Mouse (Mus musculus): Measurements from ENCODE around the gene Zcchc7. TPM values are rescaled to one million over a fixed set of nuclear protein-coding genes. Genes with fewer than 3 reads are reported as not detected.

Gene Zcchc7
- polyA plus RNA-seq (2016; fragmentation: Nextera tagmentation; extraction: Ambion mirVana) = 22.9 and 23.7 TPM in 2 replicates

DNA sequence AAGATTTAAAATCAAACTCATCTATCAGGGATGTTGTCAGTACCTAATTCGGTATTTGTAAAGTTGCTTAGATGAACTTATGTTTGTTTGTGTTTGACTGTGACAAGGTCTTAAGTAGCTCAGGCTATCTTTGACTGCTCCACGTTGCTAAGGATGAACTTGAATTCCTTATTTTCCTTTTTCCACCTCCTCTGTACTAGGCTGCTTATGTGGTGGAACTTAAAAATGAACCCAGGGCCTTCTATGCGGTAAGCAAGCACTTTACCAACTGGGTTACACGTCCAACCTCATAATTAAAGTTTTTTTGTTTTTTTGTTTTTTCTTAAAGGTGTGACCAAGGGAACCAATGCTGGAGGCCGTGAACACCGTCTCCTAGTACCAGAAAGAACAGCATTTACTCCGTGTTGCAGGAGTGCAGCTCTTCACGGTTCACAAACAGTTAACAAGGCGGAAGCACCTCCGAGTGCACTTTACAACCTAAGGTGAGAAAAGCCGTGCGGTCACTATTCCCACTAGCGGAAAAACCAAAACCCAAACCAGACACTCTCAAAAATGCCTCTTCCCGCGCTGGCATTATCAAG lies at the start of gene Zcchc7:
TSS of gene Zcchc7 (plus strand) at position 325 of the 581 bp plus-strand sequence.
- 6% methylated on average over 15 of the region's 15 CpGs for WGBS
- H3K36me3 ChIP-seq = no peaks in the 10 kb centered on the region
- no peak for DNase-seq (ENCODE audit: low spot score)

DNA sequence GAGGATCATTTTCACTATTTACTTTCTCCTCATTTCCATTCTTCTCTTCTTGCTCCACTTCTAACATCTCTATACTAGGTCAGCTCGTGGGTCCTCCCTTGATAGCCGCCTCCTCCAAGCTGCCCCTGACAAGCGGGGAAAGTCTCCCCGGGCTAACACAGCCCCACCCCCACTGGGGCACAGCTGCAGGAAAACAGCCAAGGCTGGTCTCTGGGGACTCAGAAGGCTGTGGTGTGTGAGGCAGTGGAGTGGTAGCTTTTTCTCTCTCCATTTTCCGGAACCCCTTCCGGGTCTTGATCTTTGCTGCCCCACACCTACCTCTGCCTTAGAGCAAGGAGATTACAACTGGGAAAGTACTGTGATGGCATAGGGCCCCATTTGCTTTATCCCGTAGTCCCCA lies 49.7 kb upstream of the Zcchc7 start:
- no peak overlapping the region for H3K27ac ChIP-seq

More for the DNA sequence above, at the start of gene Zcchc7:
- no peaks in the 10 kb centered on the region for H3K27me3 ChIP-seq (ENCODE audit: insufficient read depth, poor library complexity, severe bottlenecking)
- H3K4me3 ChIP-seq = peak within 1 kb of the TSS; percentile 96
- H3K9me3 ChIP-seq = no peaks in the 10 kb centered on the region
- H3K4me1 ChIP-seq = peaks cover 6% of the 10 kb centered on the region; the same call in 1 of the 2 replicates
- H3K27ac ChIP-seq = peak within 1 kb of the TSS; percentile 93

DNA sequence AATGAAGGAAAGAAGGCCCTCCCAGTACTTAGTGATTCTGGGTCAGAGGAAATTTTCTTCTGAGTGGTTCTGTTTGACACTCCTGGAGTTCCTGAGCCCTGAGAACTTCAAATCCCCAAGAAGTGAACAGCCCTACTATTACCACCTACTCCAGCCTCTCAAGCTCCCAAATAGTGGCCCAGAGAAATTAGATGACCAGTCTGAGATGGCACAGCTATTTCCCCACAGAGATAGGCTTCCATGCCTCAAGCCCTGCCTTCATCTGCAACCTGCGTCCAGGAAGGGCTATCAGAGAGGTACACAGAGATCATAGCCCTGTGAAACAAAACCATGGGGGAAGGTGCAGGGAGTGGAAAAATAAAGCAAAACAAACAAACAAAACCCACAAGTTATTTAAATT lies 48.8 kb upstream of the Zcchc7 start:
- Histone ChIP-seq H3K36me3 (no peaks in the 10 kb centered on the region), H3K4me1 (peaks cover 19% of the 10 kb centered on the region), H3K4me3 (no peak overlapping the region), H3K27me3 (ENCODE audit: insufficient read depth, poor library complexity, severe bottlenecking) (peaks cover 100% of the 10 kb centered on the region), H3K9me3 (no peaks in the 10 kb centered on the region), H3K27ac (no peak overlapping the region)
- no peak for DNase-seq (ENCODE audit: low spot score)
- WGBS = 31% methylated on average over 1 of the region's 1 CpGs

More for the DNA sequence above, 49.7 kb upstream of the Zcchc7 start:
- DNase-seq (ENCODE audit: low spot score) = no peak
- 2% methylated on average over 7 of the region's 7 CpGs for WGBS
- H3K4me1 ChIP-seq = peaks cover 19% of the 10 kb centered on the region
- no peak overlapping the region for H3K4me3 ChIP-seq
- no peaks in the 10 kb centered on the region for H3K36me3 ChIP-seq
- peaks cover 100% of the 10 kb centered on the region for H3K27me3 ChIP-seq (ENCODE audit: insufficient read depth, poor library complexity, severe bottlenecking)
- H3K9me3 ChIP-seq = no peaks in the 10 kb centered on the region

DNA sequence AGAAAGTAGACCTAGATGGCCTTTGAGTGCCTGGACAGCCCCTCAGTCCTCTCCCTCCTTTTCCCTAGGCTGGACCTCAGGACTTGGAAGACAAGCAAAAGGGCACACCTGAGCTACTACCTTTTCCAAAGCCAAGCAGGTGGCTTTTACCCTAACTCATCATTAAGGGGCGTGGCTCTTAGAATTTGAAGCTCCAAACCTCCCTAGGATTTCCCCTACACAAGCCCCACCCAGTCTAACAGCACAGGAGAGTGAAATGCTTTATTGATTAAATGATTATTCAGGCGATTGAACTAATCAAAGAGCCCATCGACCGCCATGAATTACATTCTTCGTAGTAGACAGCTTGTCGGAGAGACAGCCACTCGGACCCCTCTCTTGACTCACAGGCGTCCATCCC lies 47.4 kb upstream of the Zcchc7 start:
- WGBS = 46% methylated on average over 8 of the region's 8 CpGs
- Histone ChIP-seq H3K4me1 (peaks cover 22% of the 10 kb centered on the region), H3K27ac (no peak overlapping the region), H3K36me3 (no peaks in the 10 kb centered on the region), H3K9me3 (no peaks in the 10 kb centered on the region), H3K4me3 (no peak overlapping the region), H3K27me3 (ENCODE audit: insufficient read depth, poor library complexity, severe bottlenecking) (peaks cover 100% of the 10 kb centered on the region)
- DNase-seq (ENCODE audit: low spot score) = no peak

DNA sequence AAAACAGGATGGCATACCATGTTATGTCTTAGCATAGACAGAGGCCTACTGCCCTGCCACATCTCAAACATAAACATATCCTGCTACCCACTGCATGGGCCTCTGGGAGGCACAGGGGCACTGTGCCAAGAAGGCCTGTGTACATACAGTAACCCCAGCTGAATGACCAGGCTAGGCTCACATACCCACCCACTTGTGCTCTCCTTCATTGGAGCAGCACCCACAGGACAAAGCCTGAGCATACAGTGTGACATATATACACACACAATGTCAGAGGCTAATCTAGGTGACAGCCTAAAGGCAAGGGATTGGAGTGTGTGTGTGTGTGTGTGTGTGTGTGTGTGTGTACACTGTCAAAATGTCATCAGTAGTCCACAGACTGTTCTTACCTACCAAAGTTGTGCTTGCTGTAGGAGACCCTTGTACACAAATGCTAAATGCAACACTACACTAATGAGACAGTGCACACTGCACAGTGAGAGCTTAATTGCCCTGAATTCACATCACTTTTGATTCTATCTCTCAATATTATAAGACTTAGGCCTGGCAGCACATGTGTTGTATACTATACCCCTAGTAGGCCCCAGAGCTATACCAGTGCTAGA lies 46.5 kb upstream of the Zcchc7 start:
- H3K27me3 ChIP-seq (ENCODE audit: insufficient read depth, poor library complexity, severe bottlenecking) = peaks cover 100% of the 10 kb centered on the region
- H3K27ac ChIP-seq = no peak overlapping the region
- no peak for DNase-seq (ENCODE audit: low spot score)
- peaks cover 22% of the 10 kb centered on the region for H3K4me1 ChIP-seq
- no peaks in the 10 kb centered on the region for H3K9me3 ChIP-seq
- H3K4me3 ChIP-seq = no peak overlapping the region
- no peaks in the 10 kb centered on the region for H3K36me3 ChIP-seq

DNA sequence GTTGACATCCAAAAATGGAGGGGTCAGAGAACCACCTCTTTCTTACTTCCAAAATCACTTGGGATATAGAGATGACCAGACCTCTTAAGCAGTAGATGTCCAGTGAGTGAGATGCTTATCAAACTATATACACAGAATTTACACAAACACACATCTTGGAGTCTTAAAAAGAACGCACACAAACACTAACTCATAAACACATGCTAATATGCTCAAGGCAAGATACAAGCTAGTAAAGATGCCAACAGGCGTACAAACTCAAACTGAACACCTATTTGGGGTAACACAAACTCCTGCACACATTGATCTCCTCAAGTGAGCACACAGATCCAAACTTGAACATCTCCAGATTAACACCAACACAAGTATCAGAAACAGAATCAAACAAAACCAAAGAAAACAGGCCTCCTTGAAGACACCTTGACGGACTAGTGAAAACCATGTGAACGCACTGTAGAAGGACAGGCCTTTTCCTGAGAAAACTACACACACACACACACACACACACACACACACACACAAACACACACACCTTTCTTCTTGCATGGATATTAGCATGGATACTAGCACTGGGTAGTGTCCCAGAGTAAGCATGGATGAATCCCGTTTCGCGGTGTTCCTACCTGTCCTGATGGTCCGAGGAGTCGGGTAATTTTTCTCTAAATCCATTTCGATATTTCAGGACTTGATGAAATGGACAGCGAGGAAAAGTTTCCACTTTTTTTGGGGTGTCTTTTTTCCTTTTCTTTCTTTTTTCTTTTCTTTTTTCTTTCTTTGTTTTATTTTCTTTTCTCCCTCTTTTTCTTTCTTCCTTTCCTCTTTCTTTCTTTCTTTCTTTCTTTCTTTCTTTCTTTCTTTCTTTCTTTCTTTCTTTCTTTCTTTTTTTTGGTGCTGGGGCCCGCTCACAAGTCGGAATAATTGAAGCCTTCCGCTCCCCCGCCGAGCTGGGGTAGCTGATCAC lies 45.7 kb upstream of the Zcchc7 start, which contains the start of gene Pax5:
TSS of gene Pax5 (minus strand) at position 748 of the 961 bp plus-strand sequence.
- no peak for DNase-seq (ENCODE audit: low spot score)
- Histone ChIP-seq H3K27ac (no peak within 1 kb of the TSS), H3K4me3 (peak within 1 kb of the TSS; percentile 38; the same call in 1 of the 2 replicates), H3K4me1 (peaks cover 20% of the 10 kb centered on the region), H3K36me3 (no peaks in the 10 kb centered on the region), H3K27me3 (ENCODE audit: insufficient read depth, poor library complexity, severe bottlenecking) (peaks cover 100% of the 10 kb centered on the region), H3K9me3 (no peaks in the 10 kb centered on the region)
- WGBS = 24% methylated on average over 16 of the region's 16 CpGs

DNA sequence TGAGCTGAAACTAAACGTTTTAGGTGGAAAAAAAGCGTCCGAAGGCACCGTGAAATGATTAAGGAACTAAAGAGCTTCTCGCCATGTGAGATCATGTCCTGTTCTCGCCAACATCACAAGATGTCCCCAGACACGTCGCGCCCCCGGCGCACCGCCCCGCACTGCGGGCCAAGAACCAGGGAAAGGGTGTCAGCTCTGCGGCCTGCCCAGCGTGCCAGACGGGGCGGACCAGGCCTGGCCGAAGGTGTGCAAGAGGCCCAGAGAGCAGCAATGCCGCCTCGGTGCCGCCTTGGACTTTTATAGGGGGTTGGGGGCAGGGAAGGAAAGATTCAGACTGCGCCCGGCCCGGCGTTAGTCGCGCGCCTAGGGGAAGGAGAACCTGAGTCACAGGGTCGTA lies 45.0 kb upstream of the Zcchc7 start:
- Histone ChIP-seq H3K4me3 (peak overlapping the region; percentile 38; the same call in 1 of the 2 replicates), H3K36me3 (no peaks in the 10 kb centered on the region), H3K4me1 (peaks cover 20% of the 10 kb centered on the region), H3K27me3 (ENCODE audit: insufficient read depth, poor library complexity, severe bottlenecking) (peaks cover 100% of the 10 kb centered on the region), H3K27ac (no peak overlapping the region), H3K9me3 (no peaks in the 10 kb centered on the region)
- WGBS = 1% methylated on average over 30 of the region's 30 CpGs
- DNase-seq (ENCODE audit: low spot score) = no peak

DNA sequence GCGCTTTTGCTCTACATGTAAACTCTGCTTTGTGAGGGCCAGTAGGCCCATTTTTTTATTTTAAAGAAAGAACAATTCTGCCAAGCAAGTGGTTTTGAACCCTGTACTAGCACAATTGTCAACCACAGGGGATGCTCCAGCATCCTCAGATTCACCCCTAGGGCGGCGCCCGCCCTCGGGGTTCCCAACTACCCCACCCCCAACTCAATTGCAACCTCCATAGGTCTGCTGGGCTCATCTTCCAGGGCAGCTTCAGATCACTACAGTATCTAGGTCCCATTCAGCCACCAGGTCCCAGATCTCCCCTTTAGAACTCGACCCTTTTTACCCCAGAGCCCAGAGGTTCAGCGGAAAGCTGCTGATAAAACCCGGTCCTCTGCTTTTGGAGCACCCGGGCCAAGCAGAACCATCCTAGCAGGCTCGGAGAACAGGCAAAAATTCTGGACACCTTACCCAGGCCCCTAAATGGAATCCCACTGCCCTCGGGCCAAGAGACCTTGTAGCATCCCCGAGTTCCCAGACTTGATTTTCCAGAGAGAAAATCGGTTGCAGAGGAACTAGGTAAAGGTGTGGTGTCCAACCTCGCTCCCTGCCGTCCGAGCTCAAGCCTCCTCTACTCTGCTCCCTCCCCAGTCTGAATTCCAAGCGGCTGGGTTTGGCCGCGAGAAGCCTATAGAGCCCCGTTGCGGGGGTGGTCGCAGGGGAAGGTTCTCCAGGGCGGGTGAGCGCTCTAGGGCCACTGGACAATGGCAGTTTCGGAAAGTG lies 44.4 kb upstream of the Zcchc7 start:
- peaks cover 20% of the 10 kb centered on the region for H3K4me1 ChIP-seq
- H3K27me3 ChIP-seq (ENCODE audit: insufficient read depth, poor library complexity, severe bottlenecking) = peaks cover 98% of the 10 kb centered on the region
- no peak overlapping the region for H3K27ac ChIP-seq
- H3K36me3 ChIP-seq = no peaks in the 10 kb centered on the region
- peak overlapping the region; percentile 45; the same call in 1 of the 2 replicates for H3K4me3 ChIP-seq
- no peak for DNase-seq (ENCODE audit: low spot score)
- H3K9me3 ChIP-seq = no peaks in the 10 kb centered on the region
- 2% methylated on average over 25 of the region's 25 CpGs for WGBS

DNA sequence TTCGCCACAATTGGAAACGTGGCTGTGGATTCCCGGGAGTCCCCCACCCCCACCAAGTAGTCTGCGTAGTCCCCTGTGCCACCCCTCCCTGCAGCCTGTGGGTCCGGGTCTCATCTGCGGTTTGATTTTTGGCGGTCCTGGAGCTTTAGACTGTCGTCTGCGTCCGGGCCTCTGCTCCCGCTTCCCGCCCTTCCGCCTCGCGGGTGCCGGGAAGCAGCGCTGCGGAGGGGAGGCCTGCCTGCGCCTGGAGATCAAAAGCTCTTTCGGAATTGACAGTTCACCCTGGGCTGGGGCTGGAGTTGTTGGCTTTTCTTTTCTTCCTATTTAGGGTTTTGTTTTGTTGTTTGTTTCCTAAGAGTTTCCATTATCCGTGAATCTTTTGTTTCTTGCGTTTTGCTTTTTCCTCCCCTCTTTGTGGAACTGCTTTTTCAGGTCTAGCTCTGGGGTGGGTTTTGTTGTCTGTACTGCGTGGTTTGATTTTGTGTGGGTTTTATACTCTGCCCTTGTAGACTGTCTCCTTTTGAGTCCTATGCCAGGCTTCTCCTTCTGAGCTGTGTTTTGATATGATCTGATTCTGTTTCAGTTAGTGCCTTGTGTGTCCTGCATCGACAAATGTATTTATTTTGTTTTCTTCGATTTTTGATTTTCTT lies 43.5 kb upstream of the Zcchc7 start:
- H3K9me3 ChIP-seq = no peaks in the 10 kb centered on the region
- peak overlapping the region; percentile 45 for H3K4me3 ChIP-seq
- H3K27me3 ChIP-seq (ENCODE audit: insufficient read depth, poor library complexity, severe bottlenecking) = peaks cover 98% of the 10 kb centered on the region
- no peaks in the 10 kb centered on the region for H3K36me3 ChIP-seq
- under 1% methylated on average over 25 of the region's 25 CpGs for WGBS
- peaks cover 20% of the 10 kb centered on the region for H3K4me1 ChIP-seq
- no peak for DNase-seq (ENCODE audit: low spot score)
- H3K27ac ChIP-seq = no peak overlapping the region

DNA sequence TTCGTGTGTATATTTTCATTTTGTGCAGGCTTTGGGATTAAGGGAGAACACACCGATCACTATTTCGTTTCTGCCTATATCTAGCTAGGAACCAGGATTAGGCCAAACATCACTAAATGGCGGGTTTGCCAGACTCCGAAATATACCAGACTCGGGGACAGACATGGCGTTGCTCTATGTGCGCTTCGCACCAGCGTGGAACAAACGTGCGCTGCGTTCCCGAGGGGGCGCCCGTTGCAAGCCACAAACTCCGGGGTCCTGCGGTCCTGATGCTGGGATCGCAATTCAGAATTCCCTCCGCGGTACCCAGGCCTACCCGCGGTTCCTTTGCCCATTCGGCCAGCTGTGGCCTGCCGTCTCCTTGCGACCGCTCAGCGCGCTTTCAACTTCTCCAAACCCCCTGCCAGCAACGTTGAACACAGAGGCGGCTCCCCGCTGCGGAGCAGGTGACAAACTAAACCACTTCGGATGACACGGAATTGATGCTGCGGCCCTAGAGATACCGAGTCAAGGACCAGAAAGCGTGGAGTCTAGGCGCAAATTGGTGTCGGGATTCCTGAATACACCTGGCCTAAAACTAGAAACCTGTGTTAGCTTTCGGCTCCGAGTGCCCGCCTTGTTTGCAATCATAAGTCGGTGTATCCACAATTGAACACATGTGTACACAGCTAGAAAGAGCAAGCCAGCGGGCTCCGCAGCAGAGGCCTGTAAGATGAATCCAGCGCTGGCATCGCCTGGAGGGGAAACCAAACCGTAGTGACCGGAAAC lies 42.7 kb upstream of the Zcchc7 start:
- Histone ChIP-seq H3K27me3 (ENCODE audit: insufficient read depth, poor library complexity, severe bottlenecking) (peaks cover 98% of the 10 kb centered on the region), H3K36me3 (no peaks in the 10 kb centered on the region), H3K9me3 (no peaks in the 10 kb centered on the region), H3K27ac (no peak overlapping the region), H3K4me3 (peak overlapping the region; percentile 35), H3K4me1 (peaks cover 20% of the 10 kb centered on the region)
- no peak for DNase-seq (ENCODE audit: low spot score)
- WGBS = under 1% methylated on average over 50 of the region's 50 CpGs

DNA sequence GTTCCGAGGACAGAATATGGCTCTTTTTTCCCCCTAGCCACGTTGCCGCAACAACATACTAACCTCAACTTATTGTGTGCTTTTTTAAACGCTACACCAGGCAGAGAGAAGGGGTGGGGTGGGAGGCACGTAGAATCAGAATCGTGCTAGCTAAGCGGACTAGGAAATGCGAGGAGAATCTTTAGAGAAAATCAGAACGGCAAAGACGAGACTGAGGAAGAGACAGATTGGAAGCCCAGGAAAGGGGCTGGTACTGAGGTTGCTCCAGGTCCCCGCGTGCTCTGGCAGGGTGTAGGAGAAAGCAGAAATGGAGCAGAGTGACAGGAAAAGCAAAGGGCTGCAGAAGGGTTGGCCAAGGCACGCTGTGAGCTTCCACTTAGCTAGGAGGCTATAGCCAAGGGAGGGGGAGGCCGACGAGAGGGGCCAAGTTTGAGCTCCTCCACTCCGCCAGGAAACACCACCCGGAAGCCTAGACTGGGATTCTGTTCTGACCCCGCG lies 42.1 kb upstream of the Zcchc7 start:
- Histone ChIP-seq H3K4me1 (peaks cover 20% of the 10 kb centered on the region), H3K36me3 (no peaks in the 10 kb centered on the region), H3K27ac (no peak overlapping the region), H3K9me3 (no peaks in the 10 kb centered on the region), H3K4me3 (peak overlapping the region; percentile 35), H3K27me3 (ENCODE audit: insufficient read depth, poor library complexity, severe bottlenecking) (peaks cover 98% of the 10 kb centered on the region)
- no peak for DNase-seq (ENCODE audit: low spot score)
- WGBS = 2% methylated on average over 19 of the region's 19 CpGs

Data from heart, embryonic 10.5 days (tissue).